Mouse (Mus musculus) cerebellum, postnatal 14 days (tissue): ENCODE measurements around the gene Sbf2.
A peak's percentile ranks its signal among the peaks of the same experiment; 100 is the strongest.
"Not testable (repeated sequence)": the region's sequence is repeated elsewhere in the genome, so short reads cannot be mapped to it uniquely, and the experiment has no call there.

Source experiments
- DNase-seq, 2 experiments: peaks; one replicate each; pipeline ENCODE4 v3.0.0; 2021; ENCODE audit warnings: mixed read lengths in 2 of 2

Sbf2 gene

DNA sequence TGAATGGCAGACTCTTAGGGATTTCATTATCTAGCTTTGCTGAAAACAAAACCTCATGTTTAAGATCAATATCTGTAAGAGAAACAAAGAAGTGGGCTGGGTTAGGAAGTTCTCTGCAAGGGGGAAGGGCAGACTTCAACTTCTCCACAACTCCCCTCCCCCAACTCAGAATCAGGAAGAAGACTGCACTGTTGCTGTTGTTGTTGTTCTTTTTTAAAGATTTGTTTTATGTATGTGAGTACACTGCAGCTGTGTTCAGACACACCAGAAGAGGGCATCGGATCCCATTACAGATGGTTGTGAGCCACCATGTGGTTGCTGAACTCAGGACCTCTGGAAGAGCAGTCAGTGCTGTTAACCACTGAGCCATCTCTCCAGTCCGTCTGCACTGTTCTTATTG, 225.8 kb downstream of the Sbf2 start:
- DNase-seq, result not testable (repeated sequence)

DNA sequence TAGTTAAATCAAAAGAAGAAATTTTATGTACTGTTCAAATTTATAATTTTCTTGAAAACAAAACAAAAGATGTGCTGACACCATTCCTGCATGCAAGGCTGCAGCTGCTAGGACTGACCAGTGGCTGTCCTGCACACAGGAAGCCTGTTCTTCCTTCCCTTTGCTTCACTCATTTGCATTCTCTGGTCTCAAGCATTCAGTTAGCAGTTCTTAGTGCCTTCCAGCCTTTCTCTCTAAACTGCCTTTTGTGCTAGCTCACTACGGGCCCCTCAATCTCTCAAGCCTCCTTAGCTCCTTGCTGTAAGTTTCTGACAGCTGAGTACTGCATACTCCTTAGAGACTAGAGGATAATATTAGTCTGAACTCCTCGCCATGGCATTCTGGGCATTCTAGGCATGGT, 227.2 kb downstream of the Sbf2 start:
- DNase-seq, result no peak

GRCm38 (mm10) chr7:110385482-110385881, 229.2 kb downstream of the Sbf2 start:
- DNase-seq, result no peak

DNA sequence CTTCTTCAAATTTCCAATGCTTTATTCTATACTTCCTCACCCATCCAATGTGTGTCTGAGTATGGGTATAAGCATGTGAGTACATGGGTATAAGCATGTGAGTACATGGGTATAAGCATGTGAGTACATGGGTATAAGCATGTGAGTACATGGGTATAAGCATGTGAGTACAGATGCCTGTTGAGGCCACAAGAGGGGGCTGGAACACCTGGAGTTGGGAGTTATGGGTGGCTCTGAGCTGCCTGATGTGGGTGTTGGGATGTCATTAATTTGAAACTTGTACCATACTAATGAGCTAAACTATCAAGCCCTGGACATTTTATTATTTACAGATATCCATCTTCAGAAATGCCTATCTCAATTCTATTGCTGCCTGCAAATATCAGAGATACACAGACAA, 230.4 kb downstream of the Sbf2 start:
- DNase-seq, result no peak

DNA sequence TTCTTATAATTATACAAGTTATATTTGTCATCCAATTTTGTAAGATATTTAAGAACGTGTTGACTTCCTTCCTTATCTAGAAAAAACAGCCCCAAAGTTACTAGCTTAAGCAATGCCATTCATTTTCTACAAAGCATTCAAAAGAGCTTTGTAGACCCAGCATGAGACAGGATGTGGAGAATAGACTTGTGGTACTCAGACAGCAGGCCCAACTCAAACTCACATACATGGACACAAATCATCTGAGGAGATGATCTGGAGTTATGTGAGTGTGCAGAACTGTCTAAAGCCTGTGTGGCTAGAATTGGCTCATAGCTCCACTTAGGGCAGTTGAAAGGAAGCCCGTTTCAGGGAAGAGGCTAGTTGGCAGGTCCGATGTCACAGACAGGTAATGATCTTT, 233.1 kb downstream of the Sbf2 start:
- no peak for DNase-seq

- no peak for DNase-seq
Measured at GRCm38 (mm10) chr7:110379335-110379914, 235.3 kb downstream of the Sbf2 start.

DNA sequence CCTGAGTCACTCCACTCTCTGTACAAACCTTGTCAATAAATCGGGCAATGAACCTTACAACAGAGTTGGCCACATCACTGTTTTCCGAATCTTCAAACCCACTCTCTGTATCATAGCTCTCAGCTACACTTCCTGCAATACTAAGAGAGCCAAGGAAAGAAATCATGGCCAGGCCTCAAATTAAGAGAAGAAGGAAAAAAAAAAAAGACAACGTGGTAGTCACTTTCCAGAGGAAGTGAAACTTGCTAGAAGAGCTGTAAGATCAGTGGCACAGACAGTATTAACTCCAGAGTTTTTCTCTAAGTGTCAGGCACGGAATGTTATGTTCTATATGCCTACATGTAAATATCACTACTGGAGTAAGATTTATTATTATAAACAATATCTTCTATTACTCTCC, 242.2 kb downstream of the Sbf2 start:
- DNase-seq, result no peak

DNA sequence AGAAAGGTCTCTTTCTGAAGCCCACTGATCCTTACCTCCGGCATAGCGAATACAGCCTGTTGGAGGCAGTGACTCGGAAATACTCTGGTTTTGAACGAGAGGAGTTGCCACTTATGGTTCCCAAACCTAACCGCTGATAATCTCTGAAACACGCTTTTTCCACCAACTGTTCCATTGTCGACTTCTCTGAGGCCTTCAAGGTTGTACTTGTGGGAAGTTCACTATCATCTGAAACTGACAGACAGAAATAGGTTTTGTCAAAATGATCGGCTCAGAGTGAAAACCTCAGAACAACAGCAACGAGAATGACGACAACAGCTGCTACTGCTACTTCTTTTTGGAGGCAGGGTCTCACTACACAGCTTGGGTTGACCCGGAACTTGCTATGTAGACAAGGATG, 252.7 kb downstream of the Sbf2 start:
- no peak for DNase-seq

DNA sequence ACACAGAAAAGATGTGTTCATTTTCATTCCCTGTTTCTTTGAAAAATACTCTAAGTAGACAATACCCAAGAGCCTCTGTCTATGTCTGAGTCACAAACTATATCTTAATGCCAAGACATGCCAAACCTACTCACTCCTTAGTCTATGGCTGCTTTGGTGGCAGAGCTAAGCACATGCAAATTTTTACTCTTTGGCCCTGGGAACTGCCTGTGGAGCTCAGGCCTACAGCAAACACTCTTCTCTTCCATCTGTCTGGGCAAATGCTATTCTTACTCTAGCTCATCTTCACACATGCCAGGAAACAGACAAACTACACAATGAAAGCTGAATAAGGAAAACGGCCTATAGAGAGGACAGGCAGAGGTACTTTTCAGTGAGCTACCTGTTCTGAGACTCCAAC, 253.2 kb downstream of the Sbf2 start:
- no peak for DNase-seq

DNA sequence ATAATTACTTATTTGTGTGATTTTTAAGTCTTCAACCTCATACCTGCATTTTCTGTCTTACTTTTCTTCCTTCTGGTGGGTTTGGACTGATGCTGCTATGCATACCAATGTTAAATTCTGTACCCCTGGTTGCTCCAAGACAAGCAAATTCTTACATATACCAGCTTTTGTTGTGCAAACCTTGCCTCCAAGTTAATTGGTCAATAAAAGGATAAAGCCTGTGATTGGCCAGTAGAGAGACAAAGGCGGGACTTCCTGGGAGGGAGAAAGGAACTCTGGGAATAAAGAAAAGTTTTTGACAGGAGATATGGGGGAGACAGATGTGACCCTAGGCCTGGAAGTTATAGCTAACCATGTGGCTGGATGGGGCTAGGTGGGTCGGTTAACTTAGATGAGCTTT, 255.3 kb downstream of the Sbf2 start:
- no peak for DNase-seq

DNA sequence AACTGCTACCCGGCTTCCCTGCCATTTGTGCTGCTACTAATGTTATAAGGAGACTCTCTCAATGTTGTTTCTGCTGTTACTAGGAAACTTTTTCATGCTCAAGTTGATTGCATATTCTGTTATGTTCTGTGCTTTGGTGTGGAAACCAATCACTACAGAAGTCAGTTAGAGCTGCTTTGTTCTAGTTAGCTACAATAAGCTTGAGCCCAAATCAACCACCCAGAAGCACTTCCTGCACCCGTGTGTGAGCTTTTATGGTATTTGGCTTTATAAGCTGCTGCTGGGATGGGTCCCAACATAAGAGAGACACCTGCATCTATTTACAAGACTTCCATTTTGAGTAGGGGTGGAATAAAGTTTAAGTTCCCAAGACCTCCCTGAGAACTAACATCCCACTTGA, 260.8 kb downstream of the Sbf2 start:
- no peak for DNase-seq

- no peak for DNase-seq
Measured at GRCm38 (mm10) chr7:110347250-110347649, 267.5 kb downstream of the Sbf2 start.

DNA sequence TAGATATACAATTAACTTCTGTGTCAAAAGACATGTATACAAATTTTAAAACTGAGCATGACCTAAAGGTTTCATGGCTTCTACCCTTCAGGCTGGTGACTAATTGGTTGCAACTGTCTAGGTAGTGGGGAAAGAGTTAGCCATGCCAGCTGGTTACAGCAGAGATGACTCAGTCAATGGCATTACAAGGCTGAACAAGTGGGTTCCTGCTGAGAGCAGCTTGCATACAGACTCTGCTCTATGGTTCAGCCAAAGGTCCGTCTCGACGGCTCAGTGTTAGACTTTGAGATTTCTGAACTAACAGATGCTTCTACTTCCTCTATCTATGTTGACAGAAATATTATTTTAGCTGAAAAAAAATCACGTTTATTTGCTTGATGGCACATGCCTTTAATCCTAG, 277.1 kb downstream of the Sbf2 start:
- DNase-seq, result peak; percentile 23 to 31

- DNase-seq, result no peak
Measured at GRCm38 (mm10) chr7:110325381-110326110, 289.2 kb downstream of the Sbf2 start.

- no peak for DNase-seq
Measured at GRCm38 (mm10) chr7:110324852-110325251, 289.9 kb downstream of the Sbf2 start.

DNA sequence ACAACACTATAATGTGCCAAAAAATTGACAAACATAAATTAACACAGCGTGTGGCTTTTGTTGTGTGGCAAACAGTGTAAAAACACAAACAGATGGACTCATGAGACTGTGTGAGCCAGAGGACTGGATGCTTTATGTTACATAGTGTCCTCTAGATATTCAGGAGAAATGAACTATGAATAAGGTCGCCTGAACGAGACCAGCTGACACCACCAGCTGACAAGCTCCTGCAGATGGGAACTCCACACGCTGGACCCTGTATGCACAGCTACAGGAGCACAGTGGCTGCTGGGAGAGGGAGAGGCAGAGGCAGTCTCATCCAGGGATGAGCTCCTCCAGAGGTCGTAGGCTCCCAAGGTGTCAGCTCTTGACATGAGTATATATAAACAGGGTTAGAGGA, 293.6 kb downstream of the Sbf2 start:
- no peak for DNase-seq

GRCm38 (mm10) chr7:110318971-110319519, 295.7 kb downstream of the Sbf2 start:
- DNase-seq, result no peak

DNA sequence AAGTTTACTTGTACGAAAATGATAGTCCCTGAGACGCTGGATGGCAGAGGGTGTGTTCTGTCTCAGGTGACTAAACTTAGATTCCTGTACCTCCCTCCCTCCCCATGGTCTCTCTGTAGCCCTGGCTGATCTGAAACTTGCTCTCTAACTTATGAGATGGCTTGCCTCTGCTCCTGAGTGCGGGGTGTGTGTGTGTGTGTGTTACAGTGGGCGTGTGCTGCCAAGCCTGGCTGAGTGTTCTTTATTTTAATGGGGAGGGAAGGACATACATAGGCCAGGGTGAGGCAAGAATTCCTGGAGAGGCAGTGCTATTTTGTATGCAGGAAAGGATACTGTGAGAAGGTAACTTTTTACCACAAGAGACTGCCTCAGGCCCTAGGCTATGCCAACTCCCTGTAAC, 297.3 kb downstream of the Sbf2 start:
- DNase-seq, result no peak

DNA sequence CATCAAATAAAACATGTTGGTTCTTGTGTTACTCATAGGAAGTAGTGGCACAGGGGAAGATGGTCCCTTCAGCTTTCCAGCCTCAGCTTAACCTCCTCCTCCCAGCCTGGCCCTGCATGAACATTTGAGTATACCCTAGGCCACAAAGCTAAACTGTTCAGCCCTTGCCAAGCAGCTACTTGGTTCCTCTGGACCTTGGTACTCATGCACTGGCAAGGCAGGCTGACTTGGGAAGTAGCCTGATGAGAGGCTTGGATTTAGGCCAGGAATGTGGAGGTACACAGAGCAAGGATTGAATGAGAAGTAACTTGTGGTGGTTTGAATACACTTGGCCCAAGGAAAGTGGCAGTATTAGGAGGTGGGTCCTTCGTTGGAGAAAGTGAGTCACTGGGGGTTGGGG, 299.4 kb downstream of the Sbf2 start:
- DNase-seq, result peak; percentile 27 to 30

- DNase-seq, result peak; percentile 79 to 81
Measured at GRCm38 (mm10) chr7:110314401-110314890, 300.3 kb downstream of the Sbf2 start.

- DNase-seq, result no peak
Measured at GRCm38 (mm10) chr7:110313392-110314055, 301.2 kb downstream of the Sbf2 start.

GRCm38 (mm10) chr7:110309246-110309645, 305.5 kb downstream of the Sbf2 start:
- peak; percentile 70 to 78 for DNase-seq

DNA sequence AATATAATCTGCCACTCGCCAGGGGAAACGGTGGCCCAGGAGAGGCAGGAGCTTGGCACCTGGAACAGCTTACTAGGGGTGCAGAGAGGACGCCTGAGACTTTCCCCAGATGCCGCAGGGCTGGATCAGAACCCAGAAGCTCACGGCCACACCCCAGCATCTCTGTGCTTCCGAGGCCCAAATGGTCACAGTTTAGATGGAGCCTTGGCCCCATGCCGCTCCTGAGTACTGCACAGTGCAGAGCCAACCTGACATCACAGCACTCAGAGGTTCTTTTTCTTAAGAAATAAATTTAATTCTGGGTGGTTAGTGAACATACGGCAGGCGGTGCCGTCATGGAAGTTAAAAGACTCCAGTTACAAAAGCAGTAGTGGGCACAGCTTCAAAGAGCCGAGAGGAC, 307.0 kb downstream of the Sbf2 start:
- DNase-seq, result no peak

DNA sequence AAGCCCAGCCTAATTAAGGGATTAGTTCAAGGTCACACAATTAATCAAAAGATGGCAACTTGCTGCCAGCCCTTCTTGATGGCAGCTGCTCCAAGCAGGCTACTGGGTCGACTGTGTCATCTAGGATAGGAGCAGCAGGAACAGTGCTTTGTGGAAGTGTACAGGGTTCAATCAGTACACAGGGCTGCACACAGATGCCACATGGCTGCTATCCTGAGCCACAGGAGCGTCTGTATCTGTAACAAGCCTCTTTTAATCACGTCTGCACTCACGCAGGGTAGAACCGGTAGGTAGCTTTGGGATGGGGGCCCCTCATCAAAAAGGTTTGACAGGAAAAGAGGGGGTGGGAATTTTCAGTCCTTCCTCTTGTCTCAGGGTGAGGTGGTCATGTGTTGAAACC, 308.4 kb downstream of the Sbf2 start:
- no peak for DNase-seq
